In genomic region chr9:29209243-29209642, GRCm38 (mm10) we compare ENCODE assay signal across 19 mouse cellular contexts.
DNase-seq lines count a peak whose midpoint lies in the region; ATAC-seq and TF ChIP-seq lines count a peak whose summit lies in the region.
"Had no signal": no experiment of that assay in that cellular context is flagged by ENCODE, and none has a peak within 500 bp of the region (broad histone marks: within the 10 kb centered on the region; RNA-seq: fewer than 3 reads in every experiment).

No protein-coding gene starts in this region.

- H3K4me3 ChIP-seq in cerebellum, adult 2 months (replicated peaks; ENCODE audit: insufficient read depth, low read depth, low read length) = no peak overlapping the region
- H3K4me3 ChIP-seq in hindbrain, embryonic 14.5 days (replicated peaks; ENCODE audit: low read length) = no peak overlapping the region
- no peak overlapping the region for H3K4me3 ChIP-seq in hindbrain, postnatal 0 days (ENCODE audit: low read length)
- H3K4me3 ChIP-seq: embryonic facial prominence, embryonic 13.5 days; forebrain, embryonic 12.5 days; heart, adult 2 months; heart, embryonic 12.5 days had no signal

- peak; percentile 55 to 71 for DNase-seq in cerebellum, adult 2 months
- no peak for DNase-seq in cerebellum, adult 11 months
- DNase-seq in hindbrain, embryonic 14.5 days (ENCODE audit: low spot score) = no peak
- no peak for DNase-seq in hindbrain, postnatal 0 days (ENCODE audit: low spot score)
- peak; percentile 42 to 62 for DNase-seq in cerebellum, postnatal 10 days
- DNase-seq in heart, adult 11 months = no peak
- DNase-seq: adrenal gland, postnatal 14 days; gastrocnemius, postnatal 10 days; heart, adult 2 months; kidney, adult 8-10 months had no signal

- no peaks in the 10 kb centered on the region for H3K27me3 ChIP-seq in cerebellum, adult 2 months (ENCODE audit: control insufficient read depth, insufficient read depth, low read length)
- no peaks in the 10 kb centered on the region for H3K27me3 ChIP-seq in hindbrain, embryonic 14.5 days (ENCODE audit: control insufficient read depth, insufficient read depth, low read length)
- no peaks in the 10 kb centered on the region for H3K27me3 ChIP-seq in hindbrain, postnatal 0 days (ENCODE audit: insufficient read depth, low read length)
- H3K27me3 ChIP-seq: CH12.LX; embryonic facial prominence, embryonic 13.5 days; forebrain, embryonic 12.5 days; heart, embryonic 12.5 days had no signal

- H3K36me3 ChIP-seq in hindbrain, embryonic 14.5 days (replicated peaks; ENCODE audit: control insufficient read depth, insufficient read depth) = no peaks in the 10 kb centered on the region
- no peaks in the 10 kb centered on the region for H3K36me3 ChIP-seq in hindbrain, postnatal 0 days (ENCODE audit: insufficient read depth, low read length)
- H3K36me3 ChIP-seq: embryonic facial prominence, embryonic 13.5 days; forebrain, embryonic 12.5 days; heart, embryonic 12.5 days had no signal

- TF ChIP-seq CTCF in cerebellum, adult 2 months (IDR thresholded peaks at IDR 0.05; ENCODE audit: borderline replicate concordance, insufficient read depth, low read depth, low read length) = no peak
- TF ChIP-seq CTCF in hindbrain, postnatal 0 days (IDR thresholded peaks at IDR 0.05; ENCODE audit: low read depth) = no peak

- peaks cover 29% of the 10 kb centered on the region for H3K4me1 ChIP-seq in cerebellum, adult 2 months (ENCODE audit: control insufficient read depth, insufficient read depth, low read length)
- H3K4me1 ChIP-seq in hindbrain, embryonic 14.5 days (replicated peaks; ENCODE audit: control insufficient read depth, insufficient read depth, low read length) = peaks cover 23% of the 10 kb centered on the region
- peaks cover 8% of the 10 kb centered on the region; the same call in 1 of the 2 replicates for H3K4me1 ChIP-seq in hindbrain, postnatal 0 days (ENCODE audit: insufficient read depth, low read length)
- H3K4me1 ChIP-seq: forebrain, embryonic 12.5 days had no signal

- no peak for ATAC-seq in hindbrain, embryonic 14.5 days (ENCODE audit: low FRiP score)
- no peak for ATAC-seq in hindbrain, postnatal 0 days
- ATAC-seq: activated CD4-positive, CD25-positive, alpha-beta regulatory T cell, adult 4 months; forebrain, embryonic 16.5 days; inflammation-experienced regulatory T-cells, adult 6 months; intestine, postnatal 0 days; Patski had no signal

- peak overlapping the region; percentile 66; the same call in 1 of the 2 replicates for H3K27ac ChIP-seq in cerebellum, adult 2 months (ENCODE audit: insufficient read depth, low read length)
- H3K27ac ChIP-seq in hindbrain, embryonic 14.5 days = peak overlapping the region; percentile 49; the same call in 1 of the 2 replicates
- no peak overlapping the region; the same call in 1 of the 2 replicates for H3K27ac ChIP-seq in hindbrain, postnatal 0 days
- H3K27ac ChIP-seq: embryonic facial prominence, embryonic 13.5 days; forebrain, embryonic 12.5 days; heart, adult 2 months had no signal

- WGBS in cerebellum, adult 2 months = 21% methylated on average over 2 of the region's 2 CpGs
- 68% methylated on average over 2 of the region's 2 CpGs for WGBS in hindbrain, embryonic 14.5 days
- 73% methylated on average over 2 of the region's 2 CpGs for WGBS in hindbrain, postnatal 0 days

- no peak for TF ChIP-seq POLR2A in cerebellum, adult 2 months (IDR thresholded peaks at IDR 0.05; ENCODE audit: borderline replicate concordance, insufficient read depth, low read length)

- H3K4me2 ChIP-seq in hindbrain, embryonic 14.5 days (replicated peaks) = no peak overlapping the region
- H3K4me2 ChIP-seq in hindbrain, postnatal 0 days (ENCODE audit: low read depth, low read length) = no peak overlapping the region
- H3K4me2 ChIP-seq: embryonic facial prominence, embryonic 13.5 days; forebrain, embryonic 12.5 days; heart, embryonic 12.5 days had no signal

- no peaks in the 10 kb centered on the region for H3K9me3 ChIP-seq in hindbrain, embryonic 14.5 days (ENCODE audit: control insufficient read depth, low read length)
- no peaks in the 10 kb centered on the region for H3K9me3 ChIP-seq in hindbrain, postnatal 0 days (ENCODE audit: low read length)
- H3K9me3 ChIP-seq: embryonic facial prominence, embryonic 13.5 days; forebrain, embryonic 12.5 days; heart, embryonic 12.5 days had no signal

- no peak overlapping the region for H3K9ac ChIP-seq in hindbrain, embryonic 14.5 days
- H3K9ac ChIP-seq in hindbrain, postnatal 0 days (replicated peaks; ENCODE audit: low read length) = no peak overlapping the region
- H3K9ac ChIP-seq: embryonic facial prominence, embryonic 13.5 days; forebrain, embryonic 12.5 days; heart, embryonic 12.5 days had no signal

Comparison
In these comparisons a context has a peak if more than half of its experiments do, and no peak if none do; other contexts are left out.
1. DNase-seq: peak in cerebellum, adult 2 months (2 of 2) and cerebellum, postnatal 10 days (2 of 2); none in cerebellum, adult 11 months (single experiment), hindbrain, embryonic 14.5 days (single experiment), hindbrain, postnatal 0 days (single experiment) and heart, adult 11 months (single experiment).